Mouse (Mus musculus) A20 (cell line): Measurements from ENCODE around the gene Vmn2r71.

Source experiments
- DNase-seq: peaks from one replicate; pipeline ENCODE4 v3.0.0-alpha.2; 2011; ENCODE audit warnings: low read depth, low spot score

Vmn2r71 gene

DNA sequence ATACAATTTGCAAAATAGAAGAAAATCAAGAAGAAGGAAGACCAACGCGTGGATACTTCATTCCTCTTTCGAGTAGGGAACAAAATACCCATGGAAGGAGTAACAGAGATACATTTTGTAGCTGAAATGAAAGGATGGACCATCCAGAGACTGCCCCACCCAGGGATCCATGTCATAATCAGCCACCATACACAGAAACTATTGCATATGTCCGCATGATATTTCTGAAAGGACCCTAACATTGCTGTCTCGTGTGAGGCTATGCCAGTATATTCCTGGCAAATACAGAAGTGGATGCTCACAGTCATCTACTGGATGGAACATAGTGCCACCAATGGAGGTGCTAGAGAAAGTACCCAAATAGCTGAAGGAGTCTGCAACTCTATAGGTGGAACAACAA is at the start of gene Vmn2r71:
Vmn2r71 (plus strand) TSS at position 301 of the 400 bp plus-strand sequence.
- DNase-seq: no peak

DNA sequence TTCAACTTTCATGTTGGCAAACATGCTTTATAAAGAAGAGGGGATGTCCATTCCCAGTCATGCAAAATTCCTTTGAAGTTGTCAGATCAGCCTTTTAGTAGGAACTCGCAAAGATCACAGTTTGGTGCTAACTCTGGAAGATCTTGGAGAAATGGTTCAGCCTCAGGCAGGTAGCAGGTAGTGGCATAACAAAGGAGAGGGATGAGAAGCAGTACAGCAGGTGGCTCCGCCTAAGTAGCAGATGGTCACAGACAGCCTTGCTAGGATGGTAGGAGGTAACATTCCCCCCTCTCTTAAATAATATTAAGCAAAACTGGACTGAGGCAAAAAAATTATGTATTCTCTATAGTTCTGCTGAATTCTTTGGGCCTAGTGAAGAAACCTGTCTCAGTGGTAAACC is 20.8 kb upstream of the Vmn2r71 start:
- no peak for DNase-seq

DNA sequence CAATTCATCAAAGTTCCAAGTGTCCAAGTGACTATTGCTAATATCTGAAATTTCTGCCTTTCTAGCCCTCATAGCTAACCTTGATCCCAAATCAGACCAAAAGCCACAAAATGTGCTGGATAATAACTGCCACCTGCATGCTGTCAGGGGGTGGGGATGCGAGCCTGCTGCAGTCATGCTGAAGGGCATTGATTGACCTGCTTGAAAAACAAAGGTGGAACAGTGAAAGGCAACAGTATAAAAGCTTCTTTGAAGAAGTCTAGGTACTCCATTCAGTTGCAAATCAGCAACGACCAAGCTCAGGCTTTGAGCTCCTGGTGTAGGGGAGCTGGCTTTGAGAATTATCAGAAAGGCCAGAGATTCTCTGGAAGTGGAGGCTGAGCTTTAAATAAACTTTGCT is 19.8 kb upstream of the Vmn2r71 start:
- no peak for DNase-seq

DNA sequence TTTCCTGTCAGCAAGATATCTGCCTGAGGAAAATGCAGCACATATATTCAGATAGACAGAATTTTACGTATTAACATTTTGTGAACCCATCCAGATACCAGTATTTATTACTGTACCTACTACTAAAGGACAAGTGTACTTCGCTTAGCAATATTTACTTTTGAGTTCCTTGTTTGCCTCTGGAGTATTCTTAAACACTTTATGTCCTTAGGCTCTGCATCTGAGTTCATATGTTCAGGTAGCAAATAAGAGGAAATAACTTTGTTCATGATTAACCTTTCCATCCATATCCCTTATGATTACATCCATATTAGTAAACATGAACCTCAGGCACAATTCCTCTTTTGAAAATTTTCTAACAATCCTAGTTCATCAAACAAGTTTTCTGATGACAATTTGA is 6.2 kb downstream of the Vmn2r71 start, which contains the start of gene Vmn2r70:
Vmn2r70 (minus strand) TSS at position 101 of the 400 bp plus-strand sequence.
- no peak for DNase-seq
